19 mouse cellular contexts compared by ENCODE assay signal in the genomic region with DNA sequence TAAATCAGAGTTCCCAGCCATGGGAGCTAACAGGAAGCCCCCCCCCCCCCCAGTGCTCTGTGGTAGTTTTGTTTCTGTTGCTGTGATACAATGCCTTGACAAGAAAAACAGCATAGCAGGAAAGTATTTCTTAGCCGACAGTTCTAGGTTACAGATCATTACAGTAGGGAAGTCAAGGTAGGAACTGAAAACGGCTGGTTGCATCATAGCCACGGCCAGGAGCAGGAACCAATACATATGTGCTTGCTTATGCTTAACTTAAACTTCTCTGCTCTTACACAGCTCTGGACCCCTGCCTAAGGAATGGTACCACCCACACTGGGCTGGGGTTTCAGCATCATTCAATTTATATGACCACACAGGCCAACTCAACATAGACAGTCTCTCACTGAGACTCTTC. TPM values are rescaled to one million over a fixed set of nuclear protein-coding genes. Genes with fewer than 3 reads are reported as not detected.
DNase-seq lines count a peak whose midpoint lies in the region; ATAC-seq and TF ChIP-seq lines count a peak whose summit lies in the region.
"Had no signal": no experiment of that assay in that cellular context is flagged by ENCODE, and none has a peak within 500 bp of the region (broad histone marks: within the 10 kb centered on the region; RNA-seq: fewer than 3 reads in every experiment).

No protein-coding gene starts in this region.

- no peak for TF ChIP-seq EP300 in lung, postnatal 0 days (IDR thresholded peaks at IDR 0.05)

- H3K9ac ChIP-seq in lung, postnatal 0 days (replicated peaks; ENCODE audit: low read depth) = no peak overlapping the region
- H3K9ac ChIP-seq: embryonic facial prominence, embryonic 15.5 days; forebrain, embryonic 12.5 days; heart, embryonic 15.5 days; hindbrain, embryonic 13.5 days; midbrain, embryonic 13.5 days had no signal

- WGBS in lung, postnatal 0 days = 53% methylated on average over 3 of the region's 3 CpGs
- 32% methylated on average over 3 of the region's 3 CpGs for WGBS in lung, adult 2 months

- no peaks in the 10 kb centered on the region for H3K9me3 ChIP-seq in lung, postnatal 0 days (ENCODE audit: low read length)
- H3K9me3 ChIP-seq: embryonic facial prominence, embryonic 15.5 days; G1E; heart, embryonic 15.5 days; hindbrain, embryonic 13.5 days; midbrain, embryonic 13.5 days had no signal

- no peak for ATAC-seq in CD4-positive, CD25-positive, alpha-beta regulatory T cell, adult 4 months
- peak; percentile 25; the same call in 1 of the 2 replicates for ATAC-seq in lung, postnatal 0 days
- peak; percentile 76 for ATAC-seq in granulocyte monocyte progenitor cell, adult 5-6 weeks (replicated peaks; ENCODE audit: poor library complexity, severe bottlenecking)
- ATAC-seq in neutrophil, adult 5-6 weeks (ENCODE audit: extremely low read depth, insufficient number of reproducible peaks, low FRiP score, poor library complexity, severe bottlenecking) = peak; percentile 77
- ATAC-seq: midbrain, embryonic 13.5 days had no signal

- H3K36me3 ChIP-seq in lung, postnatal 0 days (ENCODE audit: insufficient read depth, low read length) = no peaks in the 10 kb centered on the region
- H3K36me3 ChIP-seq: embryonic facial prominence, embryonic 15.5 days; forebrain, embryonic 12.5 days; G1E; heart, embryonic 15.5 days; hindbrain, embryonic 13.5 days; limb, embryonic 10.5 days; midbrain, embryonic 13.5 days had no signal

- H3K4me3 ChIP-seq in lung, postnatal 0 days (ENCODE audit: low read depth, low read length) = no peak overlapping the region
- no peak overlapping the region for H3K4me3 ChIP-seq in lung, adult 2 months (replicated peaks; ENCODE audit: extremely low read depth, low read depth, low read length)
- H3K4me3 ChIP-seq: embryonic facial prominence, embryonic 15.5 days; forebrain, embryonic 12.5 days; heart, embryonic 15.5 days; hindbrain, embryonic 13.5 days; limb, embryonic 10.5 days; midbrain, embryonic 13.5 days had no signal

- no peak for TF ChIP-seq CTCF in lung, postnatal 0 days (IDR thresholded peaks at IDR 0.05)
- no peak for TF ChIP-seq CTCF in lung, adult 2 months (IDR thresholded peaks at IDR 0.05; ENCODE audit: insufficient read depth, low read length)

- peaks cover 5% of the 10 kb centered on the region; the same call in 1 of the 2 replicates for H3K4me1 ChIP-seq in lung, postnatal 0 days (ENCODE audit: insufficient read depth, low read depth, low read length)
- H3K4me1 ChIP-seq in lung, adult 2 months (ENCODE audit: control insufficient read depth, insufficient read depth, low read length) = peaks cover 7% of the 10 kb centered on the region

- peak; percentile 30 for DNase-seq in CD4-positive, CD25-positive, alpha-beta regulatory T cell, adult 2 months (ENCODE audit: low read depth, low spot score)
- peak; percentile 35 for DNase-seq in lung, postnatal 0 days (ENCODE audit: low spot score)
- DNase-seq in lung, adult 2 months = no peak
- no peak for DNase-seq in right cerebral cortex, postnatal 10 days (ENCODE audit: low spot score in 2 of 2)
- DNase-seq in kidney, postnatal 4 days = no peak
- DNase-seq: adrenal gland, adult 8-10 months; cerebellum, adult 9-10 months; kidney, adult 18-20 months; thymus, postnatal 4 days had no signal

- H3K27me3 ChIP-seq in lung, postnatal 0 days (replicated peaks; ENCODE audit: insufficient read depth, low read length) = 0 out of 2 replicates have a peak, but pooled peaks cover 8% of the 10 kb centered on the region

- no peak for TF ChIP-seq POLR2A in lung, adult 2 months (IDR thresholded peaks at IDR 0.05; ENCODE audit: borderline replicate concordance, extremely low read depth, low read depth, low read length)

- H3K4me2 ChIP-seq in lung, postnatal 0 days (replicated peaks; ENCODE audit: low read depth, low read length) = no peak overlapping the region
- H3K4me2 ChIP-seq: embryonic facial prominence, embryonic 15.5 days; forebrain, embryonic 12.5 days; heart, embryonic 15.5 days; hindbrain, embryonic 13.5 days; midbrain, embryonic 13.5 days had no signal

- no peak overlapping the region for H3K27ac ChIP-seq in lung, postnatal 0 days (ENCODE audit: low read length)
- H3K27ac ChIP-seq: embryonic facial prominence, embryonic 15.5 days; forebrain, embryonic 12.5 days; heart, embryonic 15.5 days; hindbrain, embryonic 13.5 days; limb, embryonic 10.5 days; midbrain, embryonic 13.5 days had no signal

RNA-seq across cellular contexts. Expression of a gene that starts 9.4 kb away (rescaled TPM):
- under 1 TPM; 0.33 to 0.50 TPM for polyA plus RNA-seq in CD4-positive, CD25-positive, alpha-beta regulatory T cell, adult 4 months (2017; shearing (Covaris generic))
- 2.7 and 3.3 TPM in 2 replicates for polyA plus RNA-seq in lung, postnatal 0 days (2015; fragmentation: Nextera tagmentation; extraction: Ambion mirVana)
- 13.3 and 14.8 TPM in 2 replicates for polyA plus RNA-seq in lung, adult 2 months (2012; rRNA removed)
- 2.8 and 3.1 TPM in 2 replicates for total RNA-seq in granulocyte monocyte progenitor cell, adult 5-6 weeks (2014; fragmentation: Nextera tagmentation)
- 0.77 and 0.78 TPM in 2 replicates for total RNA-seq in granulocyte monocyte progenitor cell, adult 5-6 weeks (2017)
- total RNA-seq in neutrophil, adult 5-6 weeks (2017) = 12.6 and 14.4 TPM in 2 replicates

RNA-seq across cellular contexts. Expression of a gene that starts 28.5 kb away (rescaled TPM):
- polyA plus RNA-seq in CD4-positive, CD25-positive, alpha-beta regulatory T cell, adult 4 months (2017; shearing (Covaris generic)) = 10 to 100 TPM; 15.4 to 33.1 TPM
- 15.2 and 16.1 TPM in 2 replicates for polyA plus RNA-seq in lung, postnatal 0 days (2015; fragmentation: Nextera tagmentation; extraction: Ambion mirVana)
- polyA plus RNA-seq in lung, adult 2 months (2012; rRNA removed) = 31.6 and 31.7 TPM in 2 replicates
- total RNA-seq in granulocyte monocyte progenitor cell, adult 5-6 weeks (2014; fragmentation: Nextera tagmentation) = 10.2 and 14.3 TPM in 2 replicates
- 7.3 and 8.2 TPM in 2 replicates for total RNA-seq in granulocyte monocyte progenitor cell, adult 5-6 weeks (2017)
- 23.3 and 23.6 TPM in 2 replicates for total RNA-seq in neutrophil, adult 5-6 weeks (2017)

RNA-seq across cellular contexts. Expression of a gene that starts 31.2 kb away (rescaled TPM):
- 10 to 100 TPM; 22.2 to 34.3 TPM for polyA plus RNA-seq in CD4-positive, CD25-positive, alpha-beta regulatory T cell, adult 4 months (2017; shearing (Covaris generic))
- polyA plus RNA-seq in lung, postnatal 0 days (2015; fragmentation: Nextera tagmentation; extraction: Ambion mirVana) = 10.3 and 11.0 TPM in 2 replicates
- 17.2 and 21.8 TPM in 2 replicates for polyA plus RNA-seq in lung, adult 2 months (2012; rRNA removed)
- total RNA-seq in granulocyte monocyte progenitor cell, adult 5-6 weeks (2014; fragmentation: Nextera tagmentation) = 13.4 and 26.7 TPM in 2 replicates
- 5.3 and 10.0 TPM in 2 replicates for total RNA-seq in granulocyte monocyte progenitor cell, adult 5-6 weeks (2017)
- total RNA-seq in neutrophil, adult 5-6 weeks (2017) = 21.2 and 23.9 TPM in 2 replicates

Comparison
In these comparisons a context has a peak if more than half of its experiments do, and no peak if none do; other contexts are left out.
1. DNase-seq: peak in CD4-positive, CD25-positive, alpha-beta regulatory T cell, adult 2 months (single experiment) and lung, postnatal 0 days (single experiment); none in lung, adult 2 months (single experiment), right cerebral cortex, postnatal 10 days (0 of 2) and kidney, postnatal 4 days (0 of 2).